Mouse (Mus musculus): ENCODE data around the gene Ptprs.

- TF ChIP-seq POLR2A (IDR thresholded peaks at IDR 0.05; ENCODE audit: borderline replicate concordance, extremely low read depth, insufficient read depth, insufficient read length, poor library complexity, severe bottlenecking) = no peak
- no peak for TF ChIP-seq CTCF (IDR thresholded peaks at IDR 0.05; ENCODE audit: borderline replicate concordance, extremely low read depth, insufficient read depth, insufficient read length)
These were observed 19.9 kb downstream of the Ptprs start for GRCm38 (mm10) chr17:56456353-56456752.
